Mouse (Mus musculus): Measurements from ENCODE around the gene Gm49380. TPM values are rescaled to one million over a fixed set of nuclear protein-coding genes. Genes with fewer than 3 reads are reported as not detected.

Gene Gm49380
- total RNA-seq, 2 experiments from 2014 or later, result 0.14 to 0.29 TPM

DNA sequence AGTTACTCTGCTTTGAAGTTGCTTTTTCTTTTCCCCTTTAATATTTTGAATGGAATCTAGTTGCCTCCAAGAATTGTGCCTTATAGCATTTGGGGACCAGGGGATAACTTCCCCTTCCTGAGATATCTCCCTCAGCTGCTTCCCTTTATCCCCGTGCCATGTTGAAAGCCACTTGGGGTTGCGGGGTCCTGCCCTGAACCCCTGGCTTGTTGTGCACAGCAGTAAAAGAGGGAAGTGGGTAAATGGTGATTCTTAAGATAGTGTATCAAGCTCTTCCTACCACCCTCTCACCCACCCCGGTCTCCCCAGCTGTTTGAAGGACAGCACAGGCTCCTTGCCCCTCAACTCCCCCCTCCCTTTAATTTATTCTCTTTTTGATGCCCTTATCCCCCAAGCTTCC is 18.6 kb downstream of the Gm49380 start:
- DNase-seq (ENCODE audit: low spot score in 2 of 2), result no peak

DNA sequence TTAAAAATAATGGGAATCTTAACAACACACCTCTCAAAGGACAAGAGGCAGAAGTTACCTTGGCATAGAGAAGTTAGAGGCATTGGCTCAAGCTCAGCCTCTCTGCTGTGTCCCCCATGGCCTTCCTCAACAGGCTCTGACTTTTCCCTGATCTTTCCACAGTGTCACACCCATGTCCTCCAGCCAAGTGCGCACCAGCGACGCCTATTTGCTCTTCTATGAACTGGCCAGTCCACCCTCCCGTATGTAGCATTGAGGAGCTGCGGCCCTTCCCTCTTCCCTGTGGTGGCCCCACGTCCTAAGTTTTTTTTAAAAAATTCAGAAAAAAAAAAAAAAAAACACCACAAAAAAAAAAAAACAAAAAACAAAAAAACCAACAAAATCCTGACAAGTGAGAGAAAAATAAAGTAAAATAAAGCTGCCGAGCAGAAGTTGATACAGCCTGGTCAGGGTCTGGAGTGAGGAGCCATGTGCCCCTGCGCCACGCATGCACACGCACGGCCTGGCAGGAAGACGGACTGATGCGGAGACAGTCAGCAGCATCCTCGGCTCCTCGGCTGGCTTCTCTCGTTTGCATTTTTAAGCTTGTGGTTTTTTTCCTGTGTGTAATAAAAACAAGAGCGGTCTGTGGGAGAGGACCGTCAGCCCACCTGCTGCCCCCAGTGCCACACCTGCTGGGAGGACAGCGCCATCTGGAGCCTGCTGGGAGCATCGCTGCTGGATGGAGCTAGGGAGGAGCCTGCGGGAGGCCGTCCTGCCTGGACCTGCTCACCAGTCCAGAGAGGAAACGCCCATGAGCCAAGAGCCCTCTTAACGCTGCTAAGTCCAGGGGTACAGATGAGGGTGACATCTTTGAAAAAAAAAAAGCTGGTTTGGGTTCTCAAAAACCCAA is 19.4 kb downstream of the Gm49380 start:
- peak; percentile 77 to 78 for DNase-seq (ENCODE audit: low spot score in 2 of 2)

DNA sequence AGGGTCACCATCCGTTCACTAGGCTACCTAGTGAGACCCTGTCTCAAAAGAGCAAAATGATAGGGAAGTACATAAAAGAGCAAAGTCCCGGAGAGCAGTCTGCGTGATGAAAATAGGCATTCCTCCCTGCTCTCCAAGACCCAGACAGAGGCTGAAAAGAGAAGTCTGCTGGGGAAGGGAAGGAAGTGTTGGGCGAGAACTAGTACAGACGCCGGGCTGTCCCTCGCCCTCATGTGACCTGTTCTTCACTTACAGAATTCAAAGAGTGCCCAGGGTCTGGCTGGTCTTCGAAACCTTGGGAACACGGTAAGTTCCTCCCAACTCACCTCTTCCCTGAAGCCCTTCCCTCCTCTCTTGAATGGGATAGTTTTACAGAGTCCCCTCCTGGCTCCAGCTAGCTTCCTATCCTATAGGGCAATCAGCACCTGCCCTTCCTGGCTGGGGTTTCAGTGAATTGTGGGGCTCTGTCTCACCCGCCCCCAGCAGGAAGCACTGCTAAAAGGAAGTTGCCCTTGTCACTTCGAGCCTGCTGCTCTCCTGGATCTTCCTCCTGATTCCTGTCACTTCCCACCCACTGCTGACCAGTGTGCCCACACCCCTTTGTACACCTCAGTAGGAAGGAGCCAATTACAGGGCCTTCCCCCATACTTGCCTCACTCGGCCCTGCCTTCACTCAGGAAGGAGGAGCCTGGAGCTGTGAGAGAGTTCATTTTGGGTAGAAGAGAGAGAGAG is 24.3 kb downstream of the Gm49380 start:
- no peak for DNase-seq (ENCODE audit: low spot score in 2 of 2)

DNA sequence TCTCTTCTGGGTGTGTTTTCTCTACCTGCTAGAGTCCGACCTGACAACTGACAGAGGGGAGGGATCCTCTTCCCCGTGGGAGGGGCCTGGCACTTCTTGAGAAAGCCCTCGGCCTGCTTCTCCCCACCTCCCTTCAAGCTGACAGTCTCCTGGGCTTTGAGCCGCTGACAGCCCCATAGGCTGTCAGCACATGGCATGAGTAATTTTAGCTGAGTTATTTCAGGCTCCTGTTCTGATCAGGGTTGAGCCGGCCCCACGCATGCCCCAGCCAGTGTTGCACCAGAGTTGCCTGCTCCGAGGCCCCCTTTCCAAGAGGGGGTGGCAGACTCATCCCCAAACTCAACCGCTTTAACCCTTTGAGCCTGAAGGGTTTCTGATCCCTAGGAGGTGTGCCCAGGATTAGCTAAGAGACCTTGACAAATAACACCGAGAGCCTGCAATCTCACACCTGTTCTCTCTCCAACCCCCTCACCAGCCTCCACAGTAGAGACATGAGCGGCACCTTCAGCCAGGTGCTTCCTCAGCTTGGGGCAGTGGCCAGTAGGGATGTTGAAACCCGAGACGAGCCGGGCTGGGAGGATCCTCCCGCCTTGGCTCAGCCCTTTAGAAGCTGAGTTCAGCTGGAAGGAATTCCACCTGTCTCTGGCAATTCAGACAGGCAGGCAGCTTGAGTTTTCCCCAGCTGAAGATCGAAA is 25.4 kb downstream of the Gm49380 start:
- peak in 1 of 2 experiments; percentile 54 for DNase-seq (ENCODE audit: low spot score in 2 of 2)

DNA sequence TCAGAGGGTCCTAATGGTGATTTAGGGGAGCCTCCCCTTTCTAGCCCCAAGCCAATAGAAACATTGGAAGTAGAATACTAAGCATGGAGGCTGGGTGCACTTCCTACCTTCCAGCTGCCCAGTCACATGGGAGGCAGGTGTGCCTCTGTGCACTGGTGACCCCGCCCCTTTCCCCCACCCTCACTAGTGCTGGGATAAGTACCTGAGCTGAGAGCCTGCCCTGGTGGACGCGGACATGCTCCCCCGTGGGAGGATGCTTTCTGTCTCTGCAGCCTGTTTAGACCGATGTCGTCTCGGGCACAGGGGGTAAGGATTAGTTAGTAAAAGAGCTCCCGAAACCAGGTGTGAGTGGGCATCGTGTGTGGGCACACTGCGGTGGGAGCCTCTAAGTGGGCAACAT is 26.3 kb downstream of the Gm49380 start:
- DNase-seq (ENCODE audit: low spot score in 2 of 2), result no peak

DNA sequence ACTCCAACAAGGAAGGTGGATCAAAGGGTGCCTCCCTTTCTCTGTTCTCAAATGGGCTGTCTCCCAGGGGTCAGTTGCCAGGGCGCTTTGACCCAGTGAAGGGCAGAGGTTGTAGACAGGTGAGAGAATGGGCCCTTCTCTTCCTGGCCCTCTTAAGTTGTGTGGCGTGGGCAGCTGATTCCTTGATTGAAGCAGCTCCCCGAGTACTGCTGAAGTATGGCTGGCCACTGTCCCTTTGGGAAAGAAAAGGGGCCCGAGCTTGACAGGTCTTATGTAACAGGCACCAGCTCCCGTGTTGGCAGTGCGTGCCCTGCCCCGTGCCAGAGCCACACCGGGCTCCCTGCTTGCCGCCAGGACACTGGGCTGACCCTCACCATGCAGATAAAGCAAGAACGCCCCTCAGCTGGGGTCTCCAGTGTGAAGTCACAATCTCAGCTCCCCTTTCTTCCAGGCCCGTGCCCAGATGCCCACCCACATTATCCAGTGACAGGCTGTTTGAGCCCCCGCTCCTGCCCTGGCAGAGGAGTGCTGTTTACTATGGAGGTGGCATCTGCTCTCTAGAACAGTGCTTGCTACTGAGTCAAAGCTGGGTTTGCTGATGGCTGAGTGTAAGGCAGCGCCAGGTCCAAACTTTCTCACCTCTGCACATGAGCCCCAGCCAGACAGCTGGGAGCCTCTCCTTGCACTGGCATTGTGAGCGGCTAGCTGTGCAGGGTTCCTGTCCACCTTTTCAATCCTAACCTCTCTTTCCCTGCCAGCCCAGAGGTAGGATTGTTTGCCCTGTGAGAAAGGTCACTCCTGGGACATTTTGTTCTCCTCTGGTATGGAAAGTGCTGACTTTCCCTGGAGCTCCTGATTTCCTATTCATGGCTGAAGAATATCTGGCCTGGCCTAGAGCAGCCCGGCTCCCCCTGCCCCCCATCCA is 27.3 kb downstream of the Gm49380 start:
- DNase-seq (ENCODE audit: low spot score in 2 of 2), result peak; percentile 72 to 74

DNA sequence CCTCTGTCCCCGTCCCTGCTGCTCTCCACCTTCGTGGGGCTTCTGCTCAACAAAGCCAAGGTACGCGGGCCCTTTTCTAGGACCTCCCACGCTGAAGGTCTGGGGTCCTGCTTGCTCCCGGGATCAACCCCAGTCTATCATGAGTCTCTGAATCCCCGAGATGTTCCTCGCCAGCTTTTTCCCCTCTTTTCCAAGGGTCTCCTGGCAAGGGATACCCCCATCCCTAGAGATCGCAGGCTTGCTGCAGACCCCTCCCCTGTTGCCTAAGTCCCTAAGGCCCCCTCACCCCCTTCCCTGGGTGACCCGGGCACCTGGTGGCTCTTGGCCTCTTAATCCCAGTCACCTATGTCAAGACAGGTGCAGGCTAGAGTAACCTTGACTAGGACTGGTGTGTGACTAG is 28.0 kb downstream of the Gm49380 start:
- DNase-seq (ENCODE audit: low spot score in 2 of 2), result no peak

DNA sequence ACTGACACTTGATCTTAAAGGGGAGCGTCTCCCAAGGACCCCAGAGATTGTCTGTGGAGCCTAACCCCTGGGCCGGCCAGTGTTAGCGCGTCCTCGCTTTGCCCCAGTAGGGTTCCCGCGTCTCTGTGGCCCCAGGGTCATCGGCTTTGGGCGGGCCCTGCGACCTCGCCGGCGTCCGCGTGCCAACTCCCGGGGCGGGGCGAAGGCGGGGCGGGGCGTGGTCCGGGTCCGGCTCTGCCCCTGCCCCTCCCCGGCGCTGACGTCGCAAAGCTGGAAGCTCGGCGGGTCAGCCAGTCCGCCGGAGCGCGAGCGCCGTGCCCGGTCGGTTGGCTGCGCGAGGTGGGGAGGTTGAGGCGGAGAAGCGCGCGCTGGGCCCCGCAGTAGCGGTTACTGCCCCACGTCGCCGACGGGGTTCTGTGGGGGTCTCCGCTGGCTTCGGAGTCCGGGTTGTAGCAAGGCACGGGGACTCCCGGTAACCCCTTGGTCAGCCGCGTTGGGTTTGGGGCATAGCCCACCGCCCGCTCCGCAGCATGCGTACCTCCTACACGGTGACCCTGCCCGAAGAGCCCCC is 28.6 kb downstream of the Gm49380 start:
- peak; percentile 86 to 89 for DNase-seq (ENCODE audit: low spot score in 2 of 2)

DNA sequence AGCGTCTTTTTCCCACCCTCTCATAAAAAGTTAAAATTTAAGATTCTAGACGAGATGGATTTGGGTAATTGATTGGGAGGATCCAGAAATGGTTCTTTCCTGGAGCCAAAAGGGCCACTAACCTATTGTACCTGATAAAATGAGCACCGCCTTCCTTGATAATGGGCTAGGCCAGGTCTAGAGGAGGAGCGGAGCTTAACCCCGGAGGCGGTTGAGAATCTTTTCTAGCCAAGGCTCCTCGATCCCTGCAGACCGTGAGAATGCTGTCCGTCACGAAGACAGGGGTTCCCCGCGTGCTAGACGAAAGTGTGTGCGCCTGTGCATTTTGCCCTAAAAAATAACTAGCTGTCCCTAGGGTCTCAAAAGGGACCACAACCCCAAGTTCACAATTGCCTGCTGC is 29.1 kb downstream of the Gm49380 start:
- no peak for DNase-seq (ENCODE audit: low spot score in 2 of 2)

DNA sequence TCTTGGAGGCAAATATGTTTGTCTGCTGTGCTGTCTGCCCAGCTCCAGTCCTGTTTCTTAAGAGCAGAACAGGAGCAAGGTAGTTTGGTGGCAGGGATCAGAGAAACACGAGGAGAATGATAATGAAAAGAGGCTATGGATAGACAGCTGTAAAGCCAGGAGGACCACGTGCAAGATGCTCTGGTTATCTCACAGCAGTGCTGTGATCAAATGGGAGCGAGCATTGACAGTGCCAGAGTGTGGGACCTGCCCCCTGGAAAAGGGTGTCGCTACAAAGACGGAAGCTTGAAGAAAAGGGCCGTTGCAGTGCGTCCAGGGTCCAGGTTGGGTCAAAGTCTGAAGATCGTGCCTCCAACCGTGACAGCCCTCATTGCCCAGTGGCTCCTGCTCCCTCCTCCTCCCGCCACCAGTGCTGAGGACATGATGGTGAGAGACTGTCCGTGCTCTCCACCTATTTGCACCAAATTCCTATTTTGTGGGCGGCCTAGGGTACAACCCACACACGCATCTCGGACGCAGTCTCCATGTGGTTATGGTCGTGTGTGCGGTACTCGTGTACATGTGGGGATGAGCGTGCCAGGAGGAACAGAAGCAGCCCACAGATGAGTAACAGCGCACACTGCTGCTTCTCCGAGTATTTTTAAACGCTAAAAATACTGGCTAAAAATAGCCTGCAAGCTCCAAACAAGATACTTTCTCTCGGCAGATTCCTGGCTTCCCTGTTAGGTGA is 29.7 kb downstream of the Gm49380 start:
- DNase-seq (ENCODE audit: low spot score in 2 of 2), result peak in 1 of 2 experiments; percentile 52

DNA sequence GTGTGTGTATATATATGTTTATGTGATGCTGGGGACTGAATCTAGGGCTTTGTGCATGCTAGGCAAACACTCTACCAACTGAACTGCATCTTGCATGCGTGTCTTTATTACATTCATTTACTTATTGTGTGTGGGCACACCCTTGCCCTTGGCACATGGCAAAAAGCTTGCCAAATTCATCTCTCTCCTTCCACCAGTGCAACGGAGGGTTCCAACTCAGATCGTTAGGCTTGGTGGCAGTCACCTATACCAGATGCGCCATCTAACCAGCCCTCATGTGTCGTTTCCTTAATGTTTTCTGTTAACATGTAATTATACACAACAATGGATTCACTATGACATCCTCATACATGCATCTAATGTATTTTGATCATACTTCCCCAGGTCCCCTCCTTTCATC is 31.0 kb downstream of the Gm49380 start:
- no peak for DNase-seq (ENCODE audit: low spot score in 2 of 2)

DNA sequence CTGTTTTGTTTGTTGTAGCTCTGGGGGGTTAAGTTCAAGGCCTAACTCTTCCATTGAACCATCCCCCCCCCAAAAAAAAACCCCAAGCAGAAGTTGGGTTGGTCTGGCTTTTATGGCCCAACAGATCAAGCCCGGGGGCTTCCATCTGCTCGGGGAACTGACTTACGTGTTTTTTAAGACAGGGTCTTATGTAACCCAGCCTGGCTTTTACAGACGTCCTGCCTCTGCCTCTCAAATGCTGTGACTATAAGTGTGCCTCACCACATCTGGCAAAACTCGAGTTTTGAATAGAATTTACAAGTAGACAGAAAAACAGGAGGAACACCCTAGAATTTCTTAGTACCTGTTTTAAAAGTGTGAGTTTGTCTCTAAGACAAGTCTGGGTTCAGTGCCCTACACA is 31.7 kb downstream of the Gm49380 start:
- no peak for DNase-seq (ENCODE audit: low spot score in 2 of 2)

DNA sequence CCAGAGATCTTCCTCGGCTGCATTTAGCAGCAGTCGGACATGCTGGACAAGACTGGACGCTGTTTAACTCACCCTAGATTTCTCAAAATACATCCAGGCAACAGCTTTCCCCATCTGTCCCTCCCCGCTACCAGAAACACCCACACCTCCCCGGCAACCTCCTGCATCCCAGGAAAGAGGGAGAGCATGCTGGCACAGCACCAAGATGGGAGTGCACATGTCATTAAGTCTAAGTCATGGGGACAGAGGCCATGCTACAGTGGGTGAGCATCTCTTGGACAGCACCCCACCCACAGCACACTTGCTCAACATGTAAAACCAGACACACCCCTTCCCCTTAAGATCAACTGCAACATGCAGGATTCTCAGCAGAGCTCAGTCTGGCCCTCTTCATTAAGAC is 32.3 kb downstream of the Gm49380 start:
- peak in 1 of 2 experiments; percentile 4 for DNase-seq (ENCODE audit: low spot score in 2 of 2)

DNA sequence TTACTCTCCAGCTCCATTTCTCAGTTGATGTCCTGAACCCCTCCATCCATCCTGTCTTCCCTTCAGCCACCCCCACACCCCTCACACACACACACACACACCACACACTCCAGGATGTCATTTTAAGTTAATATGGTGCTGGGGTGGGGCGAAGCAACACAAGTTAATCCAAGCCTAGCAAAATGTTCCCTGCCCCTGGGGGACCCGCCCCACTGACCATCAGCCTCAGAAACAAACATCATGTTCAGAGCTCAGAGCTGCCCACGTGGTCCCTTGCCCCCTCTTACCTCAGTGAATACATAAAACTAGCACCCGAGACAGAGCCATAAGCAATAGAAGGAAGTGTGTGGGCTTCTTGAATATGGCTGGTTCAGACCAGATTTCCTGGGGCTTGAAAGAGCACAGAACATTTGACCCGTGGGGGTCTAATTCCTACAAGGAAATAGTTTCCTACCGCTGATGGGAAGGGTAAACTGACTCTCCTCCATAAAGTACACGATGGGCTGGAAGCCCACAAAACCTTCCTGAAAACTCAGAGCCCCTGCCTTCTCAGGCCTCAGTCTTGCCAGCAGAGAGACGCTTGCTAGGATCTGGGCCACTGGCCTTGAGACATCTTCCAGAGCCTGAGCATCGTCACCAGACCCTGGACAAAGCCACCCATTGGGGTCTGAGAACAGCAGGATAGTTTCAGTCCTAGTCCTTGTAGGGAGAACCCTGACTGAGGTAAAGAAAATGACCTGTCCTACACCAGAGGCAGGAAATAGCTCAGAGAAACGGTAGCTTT is 33.1 kb downstream of the Gm49380 start:
- peak in 1 of 2 experiments; percentile 1 for DNase-seq (ENCODE audit: low spot score in 2 of 2)

DNA sequence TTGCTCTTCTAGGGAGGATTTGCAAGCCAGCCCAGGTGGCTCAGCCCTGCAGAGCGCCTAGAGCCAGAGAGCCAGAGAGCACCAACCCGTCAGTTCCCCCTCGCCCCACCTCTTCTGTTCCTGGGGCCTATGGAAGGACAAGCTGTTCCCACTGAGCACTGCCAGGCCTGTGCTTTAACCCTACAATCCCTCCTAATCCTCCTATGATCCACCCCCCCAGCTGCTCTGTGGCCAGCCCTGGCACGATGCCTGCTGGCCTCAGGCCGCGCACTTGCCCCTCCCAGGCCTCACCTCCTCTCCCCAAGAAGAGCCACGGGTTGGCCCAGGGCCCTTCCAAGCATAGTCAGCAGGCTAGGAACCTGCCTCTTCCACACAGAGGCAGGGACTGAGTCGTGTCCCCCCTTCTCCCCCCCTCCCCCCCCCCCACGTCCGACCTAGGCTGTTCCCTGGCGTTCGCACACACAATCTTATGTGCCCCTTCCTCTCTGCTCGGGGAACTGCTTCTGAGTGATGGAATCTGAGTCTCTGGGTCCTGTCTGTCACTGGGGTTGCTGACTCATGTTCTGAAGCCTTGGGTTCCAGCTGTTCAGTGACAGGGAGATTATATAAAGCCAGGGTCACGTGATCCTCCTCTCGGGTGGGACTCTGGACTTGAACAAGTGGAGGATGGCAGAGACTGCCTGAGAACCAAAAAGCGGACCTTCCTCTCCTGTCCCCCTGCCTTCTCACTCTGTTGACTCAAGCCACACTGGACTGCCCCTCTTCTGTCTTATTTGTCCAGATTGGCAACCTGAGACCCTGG is 34.1 kb downstream of the Gm49380 start:
- peak; percentile 19 to 77 for DNase-seq (ENCODE audit: low spot score in 2 of 2)

DNA sequence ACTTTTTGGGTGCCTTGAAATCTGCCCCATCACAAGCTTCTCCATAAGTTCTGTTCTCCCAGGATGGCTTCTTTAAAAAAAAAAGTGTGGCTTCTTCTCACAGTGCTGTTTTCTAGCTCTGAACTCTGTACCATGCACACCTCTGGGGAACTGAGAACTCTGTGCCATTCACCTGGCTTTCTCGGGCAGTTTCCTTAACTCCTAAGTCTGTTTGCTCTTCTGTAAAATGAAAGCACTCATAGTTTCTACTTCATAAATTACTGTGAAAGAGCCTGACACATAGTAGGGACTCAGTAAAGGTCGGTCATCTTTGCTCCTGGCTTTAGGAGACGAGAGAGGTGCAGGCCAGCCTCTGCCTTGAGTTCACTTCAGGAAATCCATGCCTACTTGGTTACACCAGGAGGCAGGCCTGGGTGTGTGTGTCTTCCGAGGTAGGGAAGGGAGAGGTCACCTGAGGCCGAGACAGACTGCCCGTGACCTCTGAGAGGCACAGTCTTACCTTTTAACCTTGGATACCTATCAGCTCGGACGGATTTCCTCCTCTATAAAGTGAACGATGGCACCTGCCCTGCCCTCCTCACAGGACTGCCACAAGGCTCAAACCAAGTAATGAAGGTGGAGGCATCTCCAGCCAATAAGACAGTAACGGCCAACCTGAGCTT is 35.0 kb downstream of the Gm49380 start:
- DNase-seq (ENCODE audit: low spot score in 2 of 2), result no peak

DNA sequence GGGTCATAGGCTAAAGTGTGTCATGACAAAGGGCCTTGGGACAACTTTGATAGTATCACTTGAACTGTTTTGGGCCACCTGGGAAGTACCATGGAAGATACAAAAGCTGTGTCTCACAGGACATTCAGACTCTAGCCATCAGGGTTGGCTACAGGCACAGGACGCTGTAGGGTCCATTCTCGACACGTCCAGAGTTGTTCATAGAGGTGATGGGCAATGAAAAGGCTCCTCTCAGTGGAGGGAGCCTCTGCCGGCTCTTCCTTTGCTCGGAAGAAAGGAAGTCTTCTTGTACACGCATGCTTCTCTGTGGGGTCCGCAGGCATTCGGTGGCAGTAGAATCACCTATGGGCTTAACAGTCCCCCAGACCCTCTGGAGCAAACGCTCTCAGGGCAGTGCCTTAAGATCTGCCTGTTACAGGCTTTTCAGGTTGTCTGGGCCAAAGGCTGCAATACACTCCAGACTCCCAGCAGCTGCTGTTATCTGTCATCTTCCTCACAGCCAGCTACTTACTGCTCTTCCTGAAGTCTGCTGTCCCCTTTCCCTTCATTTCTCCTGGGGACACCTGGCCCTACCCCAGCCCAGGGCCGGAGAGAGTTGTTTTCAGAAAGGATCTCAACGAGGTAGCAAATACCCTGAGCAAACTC is 35.9 kb downstream of the Gm49380 start:
- no peak for DNase-seq (ENCODE audit: low spot score in 2 of 2)

Measured in layer of hippocampus, postnatal 14 days (tissue).